9 mouse cellular contexts compared by ENCODE assay signal in genomic region chr13:119378404-119379037, GRCm38 (mm10). TPM values are rescaled to one million over a fixed set of nuclear protein-coding genes. Genes with fewer than 3 reads are reported as not detected.
DNase-seq lines count a peak whose midpoint lies in the region; ATAC-seq and TF ChIP-seq lines count a peak whose summit lies in the region.
"Had no signal": no experiment of that assay in that cellular context is flagged by ENCODE, and none has a peak within 500 bp of the region (broad histone marks: within the 10 kb centered on the region; RNA-seq: fewer than 3 reads in every experiment).

No protein-coding gene starts in this region.

- ATAC-seq in lung, embryonic 15.5 days (ENCODE audit: borderline replicate concordance, extremely low read depth, low FRiP score, low TSS enrichment) = peak; percentile 39; the same call in 1 of the 2 replicates

- H3K4me1 ChIP-seq in E14TG2a.4 (replicated peaks; ENCODE audit: low read depth, low read length) = no peaks in the 10 kb centered on the region
- no peaks in the 10 kb centered on the region for H3K4me1 ChIP-seq in embryonic facial prominence, embryonic 10.5 days
- no peaks in the 10 kb centered on the region for H3K4me1 ChIP-seq in lung, embryonic 15.5 days
- H3K4me1 ChIP-seq: heart, embryonic 15.5 days had no signal

- H3K4me2 ChIP-seq in lung, embryonic 15.5 days = no peak overlapping the region
- H3K4me2 ChIP-seq: heart, embryonic 15.5 days had no signal

- no peaks in the 10 kb centered on the region for H3K27me3 ChIP-seq in E14TG2a.4 (ENCODE audit: insufficient read depth, low read length)
- no peaks in the 10 kb centered on the region for H3K27me3 ChIP-seq in embryonic facial prominence, embryonic 10.5 days (replicated peaks; ENCODE audit: low read depth, poor library complexity, severe bottlenecking)
- no peaks in the 10 kb centered on the region for H3K27me3 ChIP-seq in lung, embryonic 15.5 days
- H3K27me3 ChIP-seq: heart, embryonic 15.5 days had no signal

- peaks cover 10% of the 10 kb centered on the region for H3K36me3 ChIP-seq in E14TG2a.4 (ENCODE audit: insufficient read depth, low read length)
- H3K36me3 ChIP-seq in embryonic facial prominence, embryonic 10.5 days (replicated peaks) = peaks cover 58% of the 10 kb centered on the region
- H3K36me3 ChIP-seq in lung, embryonic 15.5 days = peaks cover 18% of the 10 kb centered on the region

- 50% methylated on average over 5 of the region's 5 CpGs for WGBS in embryonic facial prominence, embryonic 10.5 days
- 37% methylated on average over 5 of the region's 5 CpGs for WGBS in lung, embryonic 15.5 days

- no peak overlapping the region for H3K27ac ChIP-seq in embryonic facial prominence, embryonic 10.5 days (replicated peaks)
- H3K27ac ChIP-seq in layer of hippocampus, adult 2 months = no peak overlapping the region
- no peak overlapping the region for H3K27ac ChIP-seq in lung, embryonic 15.5 days
- H3K27ac ChIP-seq: heart, embryonic 15.5 days had no signal

- no peak overlapping the region for H3K9ac ChIP-seq in lung, embryonic 15.5 days
- H3K9ac ChIP-seq: heart, embryonic 15.5 days had no signal

- DNase-seq in adrenal gland, postnatal 25 days = peak; percentile 82
- peak; percentile 71 for DNase-seq in embryonic facial prominence, embryonic 10.5 days (ENCODE audit: low spot score)
- peak; percentile 75 to 84 for DNase-seq in heart, postnatal 10 days
- peak; percentile 44 to 81 for DNase-seq in layer of hippocampus, adult 2 months (ENCODE audit: low spot score in 2 of 2)
- DNase-seq in retina, postnatal 1 day = peak; percentile 65
- DNase-seq in thymus, postnatal 4 days = peak; percentile 91

- TF ChIP-seq CTCF in E14TG2a.4 (conservative IDR thresholded peaks at IDR 0.05; ENCODE audit: low read length) = peak; percentile 78
- TF ChIP-seq CTCF in layer of hippocampus, adult 2 months (conservative IDR thresholded peaks at IDR 0.05) = peak; percentile 96

- H3K9me3 ChIP-seq in E14TG2a.4 (ENCODE audit: low read length) = no peaks in the 10 kb centered on the region
- H3K9me3 ChIP-seq in embryonic facial prominence, embryonic 10.5 days = no peaks in the 10 kb centered on the region
- H3K9me3 ChIP-seq in lung, embryonic 15.5 days = no peaks in the 10 kb centered on the region
- H3K9me3 ChIP-seq: heart, embryonic 15.5 days had no signal

- intact Hi-C loops in heart, postnatal 10 days (cut with DNase I) = no loop called here

- H3K4me3 ChIP-seq in E14TG2a.4 (replicated peaks; ENCODE audit: low read length) = no peak overlapping the region
- H3K4me3 ChIP-seq in embryonic facial prominence, embryonic 10.5 days = no peak overlapping the region
- H3K4me3 ChIP-seq in layer of hippocampus, adult 2 months = no peak overlapping the region
- H3K4me3 ChIP-seq in lung, embryonic 15.5 days = no peak overlapping the region
- H3K4me3 ChIP-seq: heart, embryonic 15.5 days had no signal

RNA-seq across cellular contexts. Expression of gene Paip1, which starts 49.9 kb away (rescaled TPM):
- 116 and 143 TPM in 2 replicates for total RNA-seq in adrenal gland, postnatal 25 days (2021)
- 114 and 117 TPM in 2 replicates for polyA plus RNA-seq in embryonic facial prominence, embryonic 10.5 days (2016; fragmentation: Nextera tagmentation; extraction: Ambion mirVana)
- 100 to 1,000 TPM; 101 to 121 TPM for total RNA-seq in heart, postnatal 10 days (2021)
- 10 to 100 TPM; 97.2 to 98.9 TPM for total RNA-seq in layer of hippocampus, adult 2 months (2021)
- 69.2 and 72.9 TPM in 2 replicates for polyA plus RNA-seq in lung, embryonic 15.5 days (2015; fragmentation: Nextera tagmentation; extraction: Ambion mirVana)
